Mouse (Mus musculus): ENCODE data around the gene Foxi2.

DNA sequence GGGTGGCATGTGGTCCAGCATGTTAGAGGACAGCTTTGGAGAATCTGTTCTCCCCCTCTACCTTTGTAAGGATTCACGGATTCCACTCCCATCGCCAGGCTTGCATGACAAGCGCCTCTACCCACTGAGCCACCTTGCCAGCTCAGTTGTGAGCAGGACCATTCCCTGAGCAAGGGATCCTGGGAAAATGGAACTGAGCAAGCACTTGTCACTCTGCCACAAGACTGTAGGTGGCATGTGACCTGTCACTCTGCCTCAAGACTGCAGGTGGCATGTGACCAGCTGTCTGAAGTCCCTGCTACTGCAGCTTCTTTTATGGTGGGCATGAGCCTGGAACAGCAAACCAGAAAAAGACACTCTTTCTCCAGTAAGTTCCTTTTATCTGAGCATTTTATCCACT is 15.7 kb upstream of the Foxi2 start:
- TF ChIP-seq CTCF (IDR thresholded peaks at IDR 0.05; ENCODE audit: borderline replicate concordance, control insufficient read depth, extremely low read depth, insufficient read depth, low read length, poor library complexity), result no peak
- no peak for TF ChIP-seq POLR2A (IDR thresholded peaks at IDR 0.05; ENCODE audit: control insufficient read depth, extremely low read depth, insufficient read depth, low read length, poor library complexity)

All from thymus, adult 2 months (tissue).